Mouse (Mus musculus) brain, embryonic 14.5 days (tissue): ENCODE results near the gene Olfr1427. TPM values are rescaled to one million over a fixed set of nuclear protein-coding genes. Genes with fewer than 3 reads are reported as not detected.
"Not testable (repeated sequence)": the region's sequence is repeated elsewhere in the genome, so short reads cannot be mapped to it uniquely, and the experiment has no call there.

Experiments
- DNase-seq: peaks from one replicate; pipeline ENCODE4 v3.0.0-alpha.2; 2011; ENCODE audit warnings: low read depth
- CTCF ChIP-seq: fragments of 200-500 bp; IDR thresholded peaks from 2 replicates; pipeline ENCODE4 v1.5.1; 2012; ENCODE audit warnings: inconsistent platforms, mild to moderate bottlenecking, moderate library complexity, borderline replicate concordance; ENCODE audit not compliant: insufficient read depth, insufficient read length; ENCODE audit errors: extremely low read depth
- POLR2A ChIP-seq: fragments of 200-500 bp; IDR thresholded peaks from 2 replicates; pipeline ENCODE4 v1.6.1; 2012; ENCODE audit warnings: mild to moderate bottlenecking, inconsistent platforms, borderline replicate concordance; ENCODE audit not compliant: poor library complexity, insufficient read depth, insufficient read length, severe bottlenecking; ENCODE audit errors: extremely low read depth
- polyA plus RNA-seq: library from polyadenylated mRNA; depleted of rRNA; stranded (reverse); fragments of >200 nt; gene quantifications from 2 replicates; pipeline ENCODE4 v1.2.3, GENCODE M21; 2012; rRNA removed

Olfr1427 gene
- polyA plus RNA-seq = not detected in 2 replicates

- TF ChIP-seq POLR2A (no peak), CTCF (no peak)
Observed at GRCm38 (mm10) chr19:12103234-12103633, at the start of gene Olfr1427. Gene Olfr1427 (minus strand): TSS chr19:12103334.

GRCm38 (mm10) chr19:12145452-12145851 lies 42.3 kb upstream of the Olfr1427 start:
- peak; percentile 4 for DNase-seq

More at GRCm38 (mm10) chr19:12103234-12103633, at the start of gene Olfr1427:
- no peak for DNase-seq

GRCm38 (mm10) chr19:12143356-12143755 lies 40.2 kb upstream of the Olfr1427 start:
- peak; percentile 54 for DNase-seq
- TF ChIP-seq POLR2A (no peak), CTCF (no peak)

More at GRCm38 (mm10) chr19:12145452-12145851, 42.3 kb upstream of the Olfr1427 start:
- no peak for TF ChIP-seq POLR2A
- TF ChIP-seq CTCF = no peak

- TF ChIP-seq CTCF = peak; percentile 30; the same call in 1 of the 2 replicates
- TF ChIP-seq POLR2A = no peak
- DNase-seq = peak; percentile 18
Observed at GRCm38 (mm10) chr19:12134289-12134688, 31.2 kb upstream of the Olfr1427 start.

GRCm38 (mm10) chr19:12123103-12123502 lies 20.0 kb upstream of the Olfr1427 start, which contains the start of gene Olfr76:
Gene Olfr76 (minus strand): TSS chr19:12123203.
- TF ChIP-seq CTCF = no peak
- no peak for TF ChIP-seq POLR2A
- DNase-seq = no peak

- TF ChIP-seq CTCF = no peak
- no peak for TF ChIP-seq POLR2A
- no peak for DNase-seq
Observed at GRCm38 (mm10) chr19:12116464-12116863, 13.3 kb upstream of the Olfr1427 start.

- no peak for DNase-seq
- TF ChIP-seq CTCF (no peak), POLR2A (no peak)
Observed at GRCm38 (mm10) chr19:12115797-12116196, 12.7 kb upstream of the Olfr1427 start, which contains the start of gene Olfr1428. Gene Olfr1428 (minus strand): TSS chr19:12115897.

GRCm38 (mm10) chr19:12113807-12114206 lies 10.7 kb upstream of the Olfr1427 start:
- no peak for TF ChIP-seq CTCF
- no peak for TF ChIP-seq POLR2A
- no peak for DNase-seq

- TF ChIP-seq CTCF = no peak
- no peak for TF ChIP-seq POLR2A
- no peak for DNase-seq
Observed at GRCm38 (mm10) chr19:12104541-12104940, 1.4 kb upstream of the Olfr1427 start.

- DNase-seq = no peak
- TF ChIP-seq CTCF (no peak), POLR2A (no peak)
Observed at GRCm38 (mm10) chr19:12091913-12092312, 11.2 kb downstream of the Olfr1427 start, which contains the start of gene Olfr1426. Gene Olfr1426 (minus strand): TSS chr19:12092013.

- DNase-seq = not testable (repeated sequence)
Observed at GRCm38 (mm10) chr19:12077631-12078030, 25.5 kb downstream of the Olfr1427 start, which contains the start of gene Olfr1425. Gene Olfr1425 (minus strand): TSS chr19:12077731.

- not testable (repeated sequence) for DNase-seq
Observed at GRCm38 (mm10) chr19:12069546-12069945, 33.6 kb downstream of the Olfr1427 start.

- DNase-seq = not testable (repeated sequence)
Observed at GRCm38 (mm10) chr19:12067806-12068205, 35.3 kb downstream of the Olfr1427 start.

- not testable (repeated sequence) for DNase-seq
Observed at GRCm38 (mm10) chr19:12062582-12062981, 40.6 kb downstream of the Olfr1427 start, which contains the start of gene Olfr1424. Gene Olfr1424 (minus strand): TSS chr19:12062682.

Other genes starting within 250 kb of the Olfr1427 start
- not detected in 2 replicates for gene Olfr1418, start 242.3 kb downstream of the Olfr1427 start, polyA plus RNA-seq
- 0.05 TPM in 2 replicates for gene Olfr1419, start 228.2 kb downstream of the Olfr1427 start, polyA plus RNA-seq
- not detected in 2 replicates for gene Olfr1420, start 216.8 kb downstream of the Olfr1427 start, polyA plus RNA-seq
- 38.0 and 38.6 TPM in 2 replicates for gene Patl1, start 190.9 kb downstream of the Olfr1427 start, polyA plus RNA-seq
- gene Osbp, start 137.4 kb downstream of the Olfr1427 start, polyA plus RNA-seq = 31.1 and 35.8 TPM in 2 replicates
- not detected in 2 replicates for gene Olfr1423, start 62.0 kb downstream of the Olfr1427 start, polyA plus RNA-seq
- gene Olfr1424, start 40.7 kb downstream of the Olfr1427 start, polyA plus RNA-seq = not detected in 2 replicates
- gene Olfr1425, start 25.6 kb downstream of the Olfr1427 start, polyA plus RNA-seq = not detected in 2 replicates
- not detected in 2 replicates for gene Olfr1426, start 11.3 kb downstream of the Olfr1427 start, polyA plus RNA-seq
- gene Olfr1428, start 12.6 kb upstream of the Olfr1427 start, polyA plus RNA-seq = not detected in 2 replicates
- not detected in 2 replicates for gene Olfr76, start 19.9 kb upstream of the Olfr1427 start, polyA plus RNA-seq
- gene Olfr1555-ps1, start 66.8 kb upstream of the Olfr1427 start, polyA plus RNA-seq = not detected in 2 replicates
- not detected in 2 replicates for gene Olfr1431, start 97.3 kb upstream of the Olfr1427 start, polyA plus RNA-seq
- not detected in 2 replicates for gene Olfr1432, start 129.3 kb upstream of the Olfr1427 start, polyA plus RNA-seq
- not detected in 2 replicates for gene Olfr262, start 138.3 kb upstream of the Olfr1427 start, polyA plus RNA-seq
- not detected in 2 replicates for gene Olfr235, start 157.7 kb upstream of the Olfr1427 start, polyA plus RNA-seq
- not detected in 2 replicates for gene Olfr1434, start 176.5 kb upstream of the Olfr1427 start, polyA plus RNA-seq
- gene Olfr1436, start 195.8 kb upstream of the Olfr1427 start, polyA plus RNA-seq = not detected in 2 replicates
- not detected in 2 replicates for gene Olfr1437, start 221.8 kb upstream of the Olfr1427 start, polyA plus RNA-seq
- not detected in 2 replicates for gene Olfr1438-ps1, start 232.6 kb upstream of the Olfr1427 start, polyA plus RNA-seq